Mouse (Mus musculus) spleen, adult 12 weeks (tissue): ENCODE measurements around the gene Ptgs1.
"Not testable (repeated sequence)": the region's sequence is repeated elsewhere in the genome, so short reads cannot be mapped to it uniquely, and the experiment has no call there.

Experiments used
- DNase-seq: peaks from one replicate; pipeline ENCODE4 v3.0.0; 2022; ENCODE audit warnings: low spot score

Gene Ptgs1

DNA sequence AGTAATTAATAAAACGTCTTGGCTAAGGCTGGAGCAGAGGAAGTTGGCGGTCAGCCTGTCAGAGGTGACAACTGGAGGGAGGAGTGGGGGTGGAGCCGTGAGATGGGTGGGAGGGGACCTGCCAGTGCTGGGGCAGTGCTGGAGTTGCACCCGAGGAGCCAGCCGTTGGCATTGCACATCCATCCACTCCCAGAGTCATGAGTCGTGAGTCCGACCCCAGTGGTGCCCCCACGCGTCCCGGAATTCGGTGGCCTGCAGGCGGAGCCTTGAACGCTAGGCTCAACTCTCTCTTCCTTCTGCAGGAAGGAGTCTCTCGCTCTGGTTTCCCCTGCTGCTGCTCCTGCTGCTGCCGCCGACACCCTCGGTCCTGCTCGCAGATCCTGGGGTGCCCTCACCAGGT lies at the start of gene Ptgs1:
Gene Ptgs1 (plus strand): TSS at position 61 of the 400 bp plus-strand sequence.
- no peak for DNase-seq

DNA sequence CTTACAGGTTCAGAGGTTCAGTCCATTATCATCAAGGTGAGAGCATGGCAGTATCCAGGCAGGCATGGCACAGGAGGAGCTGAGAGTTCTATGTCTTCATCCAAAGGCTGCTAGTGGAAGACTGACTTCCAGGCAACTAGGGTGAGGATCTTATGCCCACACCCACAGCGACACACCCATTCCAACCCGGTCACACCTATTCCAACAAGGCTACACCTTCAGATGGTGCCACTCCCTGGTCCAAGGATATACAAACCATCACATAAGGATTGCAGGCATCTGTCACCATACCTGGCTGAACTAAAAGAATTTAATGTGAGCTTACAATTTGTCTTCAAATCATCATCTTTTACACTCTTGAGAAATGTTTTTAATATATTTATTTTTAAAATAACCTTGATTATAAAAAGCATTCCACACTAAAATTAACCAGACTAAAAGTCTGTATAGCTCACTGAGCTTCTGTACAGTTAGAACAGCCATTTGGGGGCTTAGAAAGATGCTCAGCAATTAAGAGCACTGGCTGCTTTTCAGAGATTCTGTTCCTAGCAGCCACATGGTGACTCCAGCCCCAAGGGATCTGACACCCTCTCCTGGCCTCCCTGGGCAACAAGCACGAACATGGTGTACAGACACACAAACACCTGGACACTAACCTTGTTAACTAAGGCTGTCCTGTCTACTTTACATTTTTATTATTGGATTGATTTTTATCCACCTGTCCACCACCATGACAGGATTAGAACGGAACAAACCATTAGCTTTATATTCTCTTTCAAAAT lies 48.4 kb upstream of the Ptgs1 start:
- not testable (repeated sequence) for DNase-seq

DNA sequence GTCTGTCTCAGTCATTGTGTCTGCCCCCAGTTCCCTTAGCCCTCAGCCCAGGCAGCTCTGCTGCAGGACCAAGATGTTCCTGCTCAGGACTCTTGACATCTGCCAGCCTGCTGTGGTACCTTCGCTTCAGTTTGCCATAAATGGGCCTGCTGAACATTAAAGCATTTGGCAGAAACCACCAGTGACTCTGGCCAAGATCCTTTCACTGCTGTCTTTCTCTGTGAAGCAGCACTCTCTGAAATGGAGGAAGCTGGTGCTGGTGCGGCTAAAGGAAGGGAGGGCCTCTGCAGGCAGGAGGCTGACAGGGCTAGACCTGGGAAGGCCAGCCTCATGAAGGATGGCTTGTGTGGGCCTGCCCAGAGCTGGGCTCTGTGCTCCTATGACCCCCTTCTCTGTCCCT lies 46.9 kb upstream of the Ptgs1 start:
- no peak for DNase-seq

DNA sequence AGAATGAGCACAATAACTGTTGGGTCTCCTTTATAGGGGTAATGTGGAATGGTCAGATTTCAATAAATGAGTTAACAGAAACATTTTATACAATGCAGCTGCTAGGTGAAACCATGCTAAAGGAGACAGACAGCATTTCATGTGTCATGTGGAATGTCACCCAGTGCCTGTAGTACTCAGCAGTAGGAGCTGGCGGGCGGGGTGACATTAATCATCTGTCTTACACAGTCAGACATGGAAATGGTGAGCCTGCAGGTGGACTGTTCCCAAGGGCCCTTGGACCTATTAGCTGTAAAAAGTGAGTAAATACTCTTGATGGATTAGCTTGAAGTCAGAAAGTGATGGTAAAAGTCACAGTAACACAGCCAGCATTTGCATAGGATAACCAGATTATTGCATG lies 46.0 kb upstream of the Ptgs1 start:
- no peak for DNase-seq

DNA sequence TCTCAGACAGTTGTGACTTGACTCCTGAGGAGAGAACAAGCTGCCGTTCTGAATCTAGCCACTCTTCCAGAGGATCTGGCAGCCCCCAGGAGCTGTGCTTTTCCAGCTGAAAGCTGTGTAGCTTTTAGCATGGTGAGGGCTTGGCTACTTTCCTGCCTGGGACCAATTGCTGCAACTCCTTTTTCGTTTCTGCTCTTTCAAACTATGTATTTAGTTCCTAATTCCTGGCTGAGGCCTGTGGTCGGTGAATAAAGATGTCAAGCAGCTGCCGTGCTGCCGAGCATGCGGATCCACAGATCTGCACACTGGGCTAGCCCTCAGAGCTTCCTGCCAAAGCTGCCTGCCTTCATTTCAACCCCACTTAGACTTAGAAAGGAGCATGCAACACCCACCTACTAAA lies 45.4 kb upstream of the Ptgs1 start:
- DNase-seq: no peak

DNA sequence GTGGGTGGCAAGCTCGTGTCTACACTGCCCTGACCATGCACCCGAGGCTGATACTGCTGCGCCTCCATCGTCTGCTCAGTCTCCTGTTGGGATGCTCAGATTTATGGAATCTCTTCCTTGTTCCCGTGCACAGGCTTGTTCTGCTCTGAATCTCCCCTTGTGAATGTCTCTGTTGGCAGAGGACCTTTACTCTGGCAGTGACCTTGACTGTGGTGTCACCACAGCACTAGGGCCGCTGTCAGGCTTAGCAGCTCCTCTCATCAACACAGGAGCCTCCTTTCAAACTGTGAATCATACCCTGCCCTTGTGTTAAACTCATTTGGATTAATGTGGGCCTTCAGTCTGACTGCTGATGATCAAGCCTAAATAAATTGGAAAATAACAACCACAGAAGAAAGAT lies 41.0 kb upstream of the Ptgs1 start:
- DNase-seq: not testable (repeated sequence)

DNA sequence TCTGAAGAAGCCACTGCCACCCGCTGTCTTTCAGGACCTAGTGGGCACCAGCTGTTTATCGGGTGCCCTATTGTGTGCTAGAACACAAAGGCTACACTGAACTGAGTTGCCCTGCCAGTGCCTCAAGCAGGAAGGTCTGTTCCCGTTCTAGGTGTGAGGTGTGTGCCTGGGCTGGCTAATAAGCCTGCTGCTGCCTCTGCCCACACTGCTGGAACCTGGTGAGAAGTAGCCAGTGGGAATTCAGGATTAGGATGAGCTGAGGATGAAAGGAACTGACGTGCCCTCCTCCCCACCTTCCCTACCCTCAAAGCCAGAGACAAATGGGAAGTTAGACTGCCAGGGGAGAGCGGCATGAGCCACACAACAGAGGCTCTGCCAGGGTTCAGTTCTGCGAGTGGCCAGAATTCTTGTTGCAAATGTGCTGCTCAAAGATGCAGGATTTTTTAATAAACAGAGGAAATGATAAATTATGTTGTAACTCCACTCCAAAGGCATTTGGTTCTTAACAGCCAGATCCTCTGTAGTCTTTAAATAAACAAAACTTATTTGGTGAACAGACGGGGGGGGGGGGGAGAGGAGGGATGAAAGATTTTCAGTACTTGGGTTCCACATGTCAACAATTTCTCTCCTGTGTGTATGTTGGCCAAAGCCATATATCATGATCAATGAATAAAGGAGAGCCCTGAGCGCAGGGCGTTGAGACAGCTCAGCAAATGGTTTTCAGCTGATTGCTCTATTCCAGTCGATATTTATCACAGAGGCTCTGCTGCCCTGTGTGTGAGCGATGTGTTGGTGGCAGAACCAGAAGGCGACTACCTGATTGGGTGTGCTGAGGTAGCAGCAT lies 38.9 kb upstream of the Ptgs1 start:
- DNase-seq: no peak

DNA sequence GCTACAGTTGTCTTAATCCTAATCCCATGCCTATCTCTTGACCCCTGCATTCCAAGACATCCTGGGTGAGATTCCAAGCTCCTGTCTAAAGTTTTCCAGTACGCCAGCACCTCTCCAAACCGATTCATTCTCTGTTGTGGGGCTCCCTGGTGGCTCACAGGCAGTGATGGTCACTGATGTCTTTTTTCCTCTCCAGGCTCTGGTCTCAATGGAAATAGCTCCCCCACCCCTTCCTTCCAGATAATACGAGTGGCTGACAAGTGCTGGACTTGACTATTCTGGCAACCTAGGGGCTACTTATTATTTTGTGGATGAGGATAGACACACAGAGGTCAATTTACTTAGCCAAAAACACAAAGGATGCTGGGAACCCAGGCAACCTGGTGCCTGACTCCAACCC lies 33.2 kb upstream of the Ptgs1 start:
- DNase-seq: no peak

DNA sequence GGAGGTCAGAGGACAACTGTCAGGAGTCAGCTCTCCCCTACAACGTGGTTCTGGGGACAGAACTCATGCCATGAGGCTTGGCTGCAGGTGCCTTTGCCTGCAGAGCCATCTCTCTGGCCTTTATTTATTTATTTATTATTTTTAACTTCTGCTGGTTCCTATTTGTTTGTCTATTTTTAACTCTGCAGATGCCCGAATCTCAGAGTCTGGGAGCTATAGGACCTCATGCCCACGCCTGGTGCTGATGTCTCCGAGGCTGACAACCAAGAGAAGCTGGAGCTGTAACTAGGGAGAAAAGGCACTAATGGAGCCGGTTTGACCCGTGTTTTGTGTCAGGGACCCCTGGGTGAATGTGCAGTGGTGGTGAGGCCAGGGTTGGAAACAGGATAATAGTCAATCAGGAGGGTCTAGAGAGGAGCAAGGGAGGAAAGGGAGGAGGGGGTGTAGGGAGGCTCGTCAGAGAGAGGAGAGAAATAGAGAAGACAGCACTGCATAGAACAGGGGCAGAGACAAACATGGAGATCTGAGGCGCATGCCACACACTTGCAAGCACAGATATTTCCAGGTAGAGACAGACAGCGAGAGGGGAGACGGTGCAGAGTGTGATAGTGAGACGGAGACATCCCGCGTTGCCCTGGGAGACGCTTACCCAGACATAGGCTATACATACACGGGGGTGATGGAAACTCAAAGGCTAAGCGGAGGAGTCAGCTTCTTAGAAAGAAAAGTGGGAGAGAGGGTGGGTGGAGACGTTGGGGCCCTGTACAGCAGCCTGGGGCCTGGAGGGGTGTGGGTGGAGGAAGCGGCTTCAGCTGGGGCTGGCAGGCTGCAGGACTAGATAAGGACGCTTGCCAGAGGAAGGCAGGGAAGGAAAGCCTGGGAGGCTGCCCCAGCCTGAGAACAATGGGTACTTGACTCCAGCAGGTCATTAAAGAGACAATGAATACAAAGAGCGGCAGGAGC lies 32.0 kb upstream of the Ptgs1 start:
- DNase-seq: peak; percentile 51

DNA sequence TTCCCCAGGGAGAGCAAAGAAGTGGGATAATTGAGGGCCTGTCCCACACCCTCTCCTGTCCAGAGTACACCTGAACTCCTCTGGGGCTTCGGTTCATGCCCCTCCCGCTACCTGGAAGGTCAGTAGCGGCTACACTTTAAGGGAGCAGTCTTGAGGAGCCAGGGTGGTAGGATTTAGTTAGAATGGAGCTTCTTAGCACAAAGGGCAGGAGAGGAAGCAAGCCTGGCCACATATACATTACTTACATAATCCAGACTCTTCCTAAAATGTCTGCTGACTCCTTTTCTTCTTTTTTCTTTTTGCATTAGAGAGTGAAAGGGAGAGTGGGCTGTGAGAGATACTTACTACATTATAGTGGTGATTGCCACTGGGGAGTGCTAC lies 31.4 kb upstream of the Ptgs1 start:
- DNase-seq: no peak

DNA sequence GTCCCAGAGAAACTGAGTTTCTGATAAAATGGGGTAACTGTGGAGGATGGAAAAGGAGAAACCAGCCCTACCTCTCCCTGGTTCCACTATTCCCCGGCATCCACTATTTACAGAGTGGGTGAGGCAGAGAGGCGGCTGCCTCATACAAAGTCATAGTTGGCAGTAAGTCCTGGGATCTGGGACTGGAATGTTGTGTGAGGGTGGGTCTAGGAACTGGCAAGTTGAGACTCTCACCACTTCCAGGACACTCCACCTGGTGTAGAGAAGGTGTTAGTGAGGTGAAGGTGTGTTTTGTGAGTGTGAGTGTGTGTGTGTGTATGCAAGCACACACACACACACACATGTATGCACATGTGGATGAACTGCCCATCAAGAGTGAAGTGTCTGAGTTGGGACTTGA lies 29.4 kb upstream of the Ptgs1 start:
- no peak for DNase-seq

DNA sequence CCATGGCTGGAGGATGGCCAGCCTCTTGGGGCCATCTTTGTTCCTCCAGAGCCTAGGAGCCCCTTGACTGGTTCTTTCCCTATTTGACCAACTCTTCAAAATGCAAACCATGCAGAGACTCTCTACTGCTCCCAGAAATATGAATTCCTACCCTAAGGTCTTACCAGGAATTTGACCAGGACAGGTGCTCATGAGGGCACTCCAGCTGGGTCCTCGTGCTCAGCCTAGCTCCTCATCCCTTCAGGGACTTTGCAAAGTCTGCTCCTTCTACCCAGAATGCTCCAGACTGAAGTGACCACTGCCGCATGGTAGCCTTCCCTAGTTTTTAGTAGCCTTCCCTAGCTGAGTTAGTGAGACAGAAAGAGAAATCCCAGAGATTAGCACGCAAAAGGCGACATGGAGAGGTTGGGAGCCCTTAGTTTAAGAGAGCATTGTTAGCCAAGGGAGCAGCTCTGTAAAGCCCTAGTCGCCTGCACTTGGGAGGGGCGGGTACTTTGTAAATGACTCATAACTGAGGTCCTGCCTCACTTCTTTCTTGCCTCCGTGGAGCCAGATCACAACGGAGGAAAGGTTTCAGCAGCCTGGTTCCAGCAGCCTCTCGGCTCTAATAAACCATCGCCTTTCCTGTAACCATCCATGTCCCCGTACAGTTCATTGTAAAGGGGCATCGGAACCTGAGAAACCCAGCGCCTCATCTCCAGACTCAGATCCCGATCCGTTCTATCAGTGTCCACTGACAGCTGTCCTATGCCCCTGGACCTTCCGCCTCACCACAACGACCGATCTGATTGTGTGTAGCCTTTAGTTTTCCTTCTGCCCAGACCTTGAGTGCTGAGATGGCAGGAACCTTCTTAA lies 28.2 kb upstream of the Ptgs1 start:
- DNase-seq: no peak

DNA sequence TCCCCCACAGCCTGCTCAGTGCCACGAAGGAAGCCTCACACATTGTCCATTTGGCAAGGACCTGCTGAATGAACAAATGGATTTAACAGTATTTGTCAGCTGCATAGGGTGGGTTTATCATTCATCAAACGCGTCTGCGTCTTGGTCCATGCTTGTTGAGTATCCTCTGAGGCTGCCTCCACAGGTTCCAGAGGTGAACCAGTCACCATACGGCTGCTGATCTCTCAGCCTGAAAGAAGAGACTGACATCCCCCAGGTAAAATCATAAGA lies 27.7 kb upstream of the Ptgs1 start:
- no peak for DNase-seq

DNA sequence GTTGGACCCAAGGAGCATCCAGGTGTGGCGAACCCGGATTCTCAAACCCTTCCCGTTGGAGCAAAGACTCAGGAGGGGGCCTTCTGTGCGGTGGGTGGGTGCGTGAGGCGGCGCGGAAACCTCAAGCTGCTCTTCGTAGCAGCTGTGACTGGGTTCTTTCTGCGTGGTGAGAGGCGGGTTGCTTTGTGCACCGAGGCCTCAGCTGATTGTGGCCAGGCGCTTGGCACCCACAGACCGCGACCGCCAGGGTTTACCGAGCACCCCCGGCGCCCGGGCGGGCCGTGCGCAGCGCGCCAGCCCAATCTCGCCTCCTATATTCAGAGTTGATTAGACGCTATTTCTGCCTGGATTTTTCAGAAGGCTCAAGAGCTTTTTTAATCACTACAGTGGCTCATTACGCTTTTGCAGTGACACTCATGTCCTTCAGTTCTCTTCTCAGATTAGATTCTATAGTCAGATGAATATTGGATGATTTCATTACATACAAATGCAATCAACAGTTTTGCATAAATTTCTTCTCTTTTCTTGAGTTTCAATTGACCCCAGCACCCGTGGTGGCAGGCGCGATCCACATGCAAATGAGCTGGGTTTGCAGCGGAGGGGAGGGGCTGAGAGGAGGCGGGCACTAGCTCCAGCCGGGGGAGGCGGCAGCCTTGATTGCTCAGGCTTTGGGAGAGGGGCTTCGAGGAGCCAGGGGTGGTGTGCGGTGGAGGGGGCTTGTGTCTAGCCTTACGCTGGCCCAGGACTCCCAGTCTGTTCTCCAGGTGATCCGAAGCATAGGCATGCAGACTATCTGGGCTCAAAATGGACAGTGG lies 27.0 kb upstream of the Ptgs1 start:
- peak; percentile 16 for DNase-seq

DNA sequence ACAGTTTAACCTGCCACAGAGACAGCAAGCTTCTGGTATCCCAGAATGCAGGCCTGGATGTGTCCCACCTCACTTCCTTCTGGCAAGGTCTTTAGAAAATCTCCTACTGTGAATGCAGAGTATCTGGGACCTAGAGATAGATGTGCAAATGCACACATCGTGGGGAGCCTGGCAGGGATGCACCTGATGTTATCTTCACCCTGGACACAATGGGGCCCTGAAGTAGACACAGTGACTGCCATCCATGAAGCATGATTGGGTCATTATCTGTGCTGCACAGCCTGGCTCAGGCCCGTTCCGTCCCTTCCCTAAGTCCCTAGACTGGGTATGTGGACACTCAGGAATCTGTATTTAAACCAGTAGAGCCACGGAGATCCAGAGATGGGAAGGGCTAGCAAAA lies 25.6 kb upstream of the Ptgs1 start:
- no peak for DNase-seq

DNA sequence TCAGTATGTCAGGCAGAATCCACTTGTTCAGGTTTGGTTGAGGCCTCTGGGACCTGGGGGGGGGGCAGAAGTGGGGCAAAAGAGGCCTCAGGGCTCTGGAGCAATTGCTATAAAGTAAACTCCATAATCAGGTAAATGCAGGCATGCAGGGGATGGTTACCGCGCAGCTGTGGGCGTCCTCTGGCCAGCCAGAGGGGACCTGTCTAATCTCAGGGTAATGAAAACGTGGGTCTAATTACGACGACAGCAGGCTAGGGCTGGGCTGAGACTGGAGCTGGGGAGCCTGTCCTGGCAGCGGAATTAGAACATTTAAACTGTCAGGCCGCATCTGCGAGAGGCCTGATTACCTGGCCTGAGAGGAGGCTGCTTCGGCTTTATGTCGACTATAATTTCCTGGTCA lies 23.2 kb upstream of the Ptgs1 start:
- no peak for DNase-seq

DNA sequence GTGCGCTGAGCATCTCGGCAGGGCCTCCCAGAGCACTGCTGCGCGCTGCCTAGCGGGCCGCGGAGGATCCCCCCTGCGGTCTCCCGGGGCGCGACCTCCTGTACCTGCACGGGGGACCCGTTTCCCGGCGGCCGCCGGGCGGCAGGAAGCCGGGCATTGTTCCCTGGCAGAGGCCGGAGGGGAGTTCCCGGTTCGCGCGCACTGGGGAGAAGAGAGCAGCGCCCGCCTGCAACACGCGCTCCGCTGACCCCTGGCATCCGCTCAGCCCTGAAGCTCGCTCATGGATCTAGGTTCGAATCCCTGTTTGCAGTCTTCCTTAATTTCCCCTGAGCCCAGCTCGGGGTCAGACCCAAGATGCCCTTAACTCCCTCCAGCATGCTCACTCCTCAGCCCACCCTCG lies 19.4 kb upstream of the Ptgs1 start:
- DNase-seq: no peak

DNA sequence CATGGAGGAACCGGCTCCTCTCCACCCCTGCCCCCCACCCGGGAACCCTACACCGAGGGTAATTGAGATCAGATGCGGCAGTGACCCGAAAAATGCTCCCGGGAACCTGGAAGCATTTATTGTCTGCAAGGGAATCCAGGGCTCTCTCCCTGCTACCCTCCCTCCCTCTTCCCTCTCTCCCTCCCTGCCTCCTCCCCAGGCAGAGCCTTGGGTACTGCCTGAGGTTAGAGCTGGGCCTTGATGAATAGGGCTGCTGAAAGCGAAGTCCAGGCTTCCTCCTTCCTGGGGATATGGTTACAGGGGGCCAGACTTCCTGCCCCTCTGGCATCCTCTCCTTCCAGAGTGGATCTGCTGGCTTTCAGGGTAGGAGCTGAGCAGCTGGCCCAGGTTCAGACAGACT lies 18.4 kb upstream of the Ptgs1 start:
- DNase-seq: no peak

DNA sequence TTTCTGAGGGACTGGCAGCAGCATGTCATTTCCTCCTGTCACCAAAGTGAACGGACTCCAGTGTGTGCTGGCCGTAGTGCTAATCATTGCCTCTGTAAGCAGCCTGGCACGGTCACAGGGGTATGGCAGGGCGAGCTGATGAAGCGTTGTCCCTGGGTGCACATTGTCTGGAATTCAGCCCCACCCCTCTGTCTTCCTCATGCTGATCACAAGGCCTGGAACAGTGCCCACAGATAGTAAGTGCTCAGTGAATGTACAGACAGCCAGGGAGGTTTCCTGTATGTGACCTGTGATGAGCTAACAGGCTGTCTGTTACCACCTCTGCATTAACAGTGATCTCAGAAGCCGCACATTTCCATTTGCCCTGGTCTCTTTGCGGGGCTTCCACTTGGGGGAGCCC lies 17.1 kb upstream of the Ptgs1 start:
- DNase-seq: no peak

DNA sequence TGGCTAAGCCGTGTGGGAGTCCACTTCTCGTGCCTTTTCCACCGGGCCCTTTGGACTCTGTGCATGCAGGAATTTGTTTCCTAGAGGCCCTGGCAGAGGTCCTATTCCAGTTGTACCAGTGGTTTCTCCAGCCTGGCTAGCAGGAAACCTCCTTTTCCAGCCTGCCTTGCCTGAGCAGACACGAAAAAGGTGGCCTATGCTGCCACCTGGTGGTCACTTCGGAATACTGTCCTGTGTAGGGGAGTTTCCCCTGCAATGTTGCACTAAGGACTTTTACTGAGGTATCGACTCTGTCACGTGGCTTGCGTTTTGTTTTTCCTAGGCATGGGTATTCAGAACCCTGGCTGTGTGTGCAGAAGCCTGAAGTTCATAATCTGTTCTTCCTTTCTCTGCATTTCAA lies 16.2 kb upstream of the Ptgs1 start:
- peak; percentile 61 for DNase-seq

DNA sequence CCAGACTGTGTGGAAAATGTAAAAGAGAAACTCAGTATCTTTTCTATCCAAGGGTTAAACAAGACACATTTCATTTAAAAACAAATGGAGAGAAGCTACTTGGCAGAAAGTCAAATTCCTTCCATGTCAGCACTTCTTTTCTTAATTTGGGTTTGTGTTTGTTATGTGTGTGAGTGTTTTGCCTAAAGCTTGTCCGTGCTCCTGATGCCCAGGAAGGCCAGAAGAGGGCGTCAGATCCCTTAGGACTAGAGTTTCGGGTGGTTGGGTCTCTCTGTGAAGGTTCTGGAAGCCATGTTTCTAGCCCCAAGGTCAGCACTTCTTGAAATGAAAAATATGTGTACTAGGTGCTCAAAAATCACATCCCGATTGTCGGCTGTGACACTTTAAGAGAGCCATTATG lies 15.8 kb upstream of the Ptgs1 start:
- no peak for DNase-seq
